ENCODE assay signal across 8 mouse cellular contexts in the genomic region with DNA sequence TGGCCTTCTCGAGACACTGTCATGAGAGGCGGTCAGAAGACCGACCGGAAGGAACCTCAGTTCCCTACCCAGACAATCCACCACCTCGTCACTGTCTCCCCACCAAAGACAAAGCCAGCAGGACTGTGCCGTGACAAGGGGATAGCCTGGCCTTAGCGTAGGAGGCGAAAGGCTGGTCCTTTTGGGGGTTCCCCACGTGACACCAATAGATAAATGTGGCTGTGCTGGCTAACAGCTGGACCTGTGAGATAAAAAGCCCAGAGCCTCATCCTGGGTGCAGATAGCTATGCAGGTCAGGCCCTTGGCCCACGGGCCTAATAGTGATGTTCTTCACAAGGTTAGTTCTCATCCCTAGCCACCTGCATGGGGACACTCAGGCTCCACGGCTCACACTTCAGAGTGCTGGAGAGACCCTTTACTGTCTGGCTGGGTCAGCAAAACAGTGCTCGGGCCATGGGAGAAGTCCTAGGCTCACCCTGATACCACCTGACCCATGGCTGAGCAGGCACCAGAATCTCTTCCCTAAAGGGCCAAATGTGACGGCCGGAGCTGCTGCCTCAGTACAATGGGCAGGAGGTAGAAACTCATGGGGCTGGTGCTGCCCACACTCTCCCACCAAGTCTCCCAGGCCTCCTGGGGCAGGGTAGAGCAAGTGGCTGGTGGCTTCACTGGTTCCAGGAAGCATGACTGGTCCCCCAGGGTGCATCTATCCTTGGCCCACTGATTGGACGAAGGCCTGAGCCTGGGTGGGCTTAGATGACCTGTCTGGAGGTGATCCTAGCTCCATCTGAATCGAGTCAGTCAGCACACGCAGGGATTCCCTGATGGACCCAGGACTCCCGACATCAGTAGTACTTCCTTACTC. TPM values are rescaled to one million over a fixed set of nuclear protein-coding genes. Genes with fewer than 3 reads are reported as not detected.
A peak's percentile ranks its signal among the peaks of the same experiment; 100 is the strongest.
DNase-seq lines count a peak whose midpoint lies in the region; ATAC-seq lines count a peak whose summit lies in the region.

No protein-coding gene starts in this region.

- DNase-seq in limb, embryonic 10.5 days (ENCODE audit: low spot score) = no peak
- peak; percentile 47 for DNase-seq in liver, embryonic 11.5 days (ENCODE audit: low spot score)
- peak; percentile 52 to 59 for DNase-seq in spleen, postnatal 14 days (ENCODE audit: low spot score in 2 of 2)
- no peak for DNase-seq in left cerebral cortex, adult 8-10 months (ENCODE audit: low spot score in 2 of 2)
- no peak for DNase-seq in embryo, embryonic 10.5 days (ENCODE audit: low spot score)
- no peak for DNase-seq in right cerebral cortex, postnatal 10 days (ENCODE audit: low spot score in 2 of 2)

- no peak overlapping the region for H3K4me2 ChIP-seq in limb, embryonic 12.5 days
- H3K4me2 ChIP-seq in liver, embryonic 11.5 days = peak overlapping the region; percentile 57

- WGBS in limb, embryonic 12.5 days = 85% methylated on average over 18 of the region's 18 CpGs
- 85% methylated on average over 18 of the region's 18 CpGs for WGBS in limb, embryonic 10.5 days
- 54% methylated on average over 18 of the region's 18 CpGs for WGBS in liver, embryonic 11.5 days

- peaks cover 41% of the 10 kb centered on the region for H3K4me1 ChIP-seq in limb, embryonic 12.5 days (replicated peaks)
- H3K4me1 ChIP-seq in limb, embryonic 10.5 days = peaks cover 63% of the 10 kb centered on the region
- H3K4me1 ChIP-seq in liver, embryonic 11.5 days (replicated peaks; ENCODE audit: control insufficient read depth, insufficient read depth, low read length) = peaks cover 65% of the 10 kb centered on the region

- no peaks in the 10 kb centered on the region for H3K36me3 ChIP-seq in limb, embryonic 12.5 days
- peaks cover 11% of the 10 kb centered on the region for H3K36me3 ChIP-seq in limb, embryonic 10.5 days
- peaks cover 6% of the 10 kb centered on the region; the same call in 1 of the 2 replicates for H3K36me3 ChIP-seq in liver, embryonic 11.5 days (ENCODE audit: control insufficient read depth, insufficient read depth, low read length)

- no peak overlapping the region for H3K9ac ChIP-seq in limb, embryonic 12.5 days (replicated peaks)
- H3K9ac ChIP-seq in liver, embryonic 11.5 days (ENCODE audit: low read depth, low read length) = peak overlapping the region; percentile 67

- peak overlapping the region; percentile 80 for H3K27ac ChIP-seq in limb, embryonic 12.5 days
- H3K27ac ChIP-seq in limb, embryonic 10.5 days = no peak overlapping the region; the same call in 1 of the 2 replicates
- peak overlapping the region; percentile 98 for H3K27ac ChIP-seq in liver, embryonic 11.5 days (ENCODE audit: low read depth, low read length)

- no peak for ATAC-seq in limb, embryonic 12.5 days (ENCODE audit: insufficient number of reproducible peaks, insufficient read depth, low FRiP score, low TSS enrichment, low read depth)
- ATAC-seq in erythroblast, adult 5-6 weeks (replicated peaks; ENCODE audit: low FRiP score, poor library complexity, severe bottlenecking) = peak; percentile 75
- peak; percentile 81 for ATAC-seq in liver, embryonic 11.5 days (replicated peaks; ENCODE audit: low FRiP score)

- no peak overlapping the region for H3K4me3 ChIP-seq in limb, embryonic 12.5 days (replicated peaks)
- H3K4me3 ChIP-seq in limb, embryonic 10.5 days = no peak overlapping the region
- peak overlapping the region; percentile 23 for H3K4me3 ChIP-seq in liver, embryonic 11.5 days (ENCODE audit: low read depth, low read length)

- H3K27me3 ChIP-seq in limb, embryonic 12.5 days = no peaks in the 10 kb centered on the region
- no peaks in the 10 kb centered on the region for H3K27me3 ChIP-seq in limb, embryonic 10.5 days (ENCODE audit: low read depth, poor library complexity, severe bottlenecking)
- no peaks in the 10 kb centered on the region for H3K27me3 ChIP-seq in liver, embryonic 11.5 days (replicated peaks; ENCODE audit: control insufficient read depth, insufficient read depth, low read length)

- H3K9me3 ChIP-seq in limb, embryonic 12.5 days = no peaks in the 10 kb centered on the region
- H3K9me3 ChIP-seq in limb, embryonic 10.5 days (replicated peaks) = no peaks in the 10 kb centered on the region
- no peaks in the 10 kb centered on the region for H3K9me3 ChIP-seq in liver, embryonic 11.5 days (ENCODE audit: control insufficient read depth, low read length)

RNA-seq across cellular contexts. Expression of a gene that starts 8.1 kb away (rescaled TPM):
- 13.4 and 18.2 TPM in 2 replicates for polyA plus RNA-seq in limb, embryonic 12.5 days (2016; fragmentation: Nextera tagmentation; extraction: Ambion mirVana)
- 16.8 and 19.3 TPM in 2 replicates for polyA plus RNA-seq in limb, embryonic 10.5 days (2016; fragmentation: Nextera tagmentation; extraction: Ambion mirVana)
- total RNA-seq in erythroblast, adult 5-6 weeks (2015; ENCODE audit: low replicate concordance) = 137 and 171 TPM in 2 replicates
- 151 and 182 TPM in 2 replicates for total RNA-seq in erythroblast, adult 5-6 weeks (2017; ENCODE audit: low replicate concordance)
- polyA plus RNA-seq in liver, embryonic 11.5 days (2014; fragmentation: Nextera tagmentation; extraction: Ambion mirVana) = 58.2 and 61.5 TPM in 2 replicates
- total RNA-seq in left cerebral cortex, adult 8-10 months (2022) = 10 to 100 TPM; 57.0 to 73.5 (median 61.5) TPM

RNA-seq across cellular contexts. Expression of a gene that starts 45.3 kb away (rescaled TPM):
- 0.18 and 0.51 TPM in 2 replicates for polyA plus RNA-seq in limb, embryonic 12.5 days (2016; fragmentation: Nextera tagmentation; extraction: Ambion mirVana)
- polyA plus RNA-seq in limb, embryonic 10.5 days (2016; fragmentation: Nextera tagmentation; extraction: Ambion mirVana) = 0.20 TPM in 1 of 2 replicates, not detected in the other
- total RNA-seq in erythroblast, adult 5-6 weeks (2015; ENCODE audit: low replicate concordance) = not detected in 2 replicates
- total RNA-seq in erythroblast, adult 5-6 weeks (2017; ENCODE audit: low replicate concordance) = not detected in 2 replicates
- polyA plus RNA-seq in liver, embryonic 11.5 days (2014; fragmentation: Nextera tagmentation; extraction: Ambion mirVana) = 0.55 and 0.66 TPM in 2 replicates
- total RNA-seq in left cerebral cortex, adult 8-10 months (2022) = under 1 TPM in 1 of 4 experiments, not detected in 3; 0.53 TPM

RNA-seq across cellular contexts. Expression of a gene that starts 50.1 kb away (rescaled TPM):
- polyA plus RNA-seq in limb, embryonic 12.5 days (2016; fragmentation: Nextera tagmentation; extraction: Ambion mirVana) = 41.7 and 42.3 TPM in 2 replicates
- 55.4 and 60.0 TPM in 2 replicates for polyA plus RNA-seq in limb, embryonic 10.5 days (2016; fragmentation: Nextera tagmentation; extraction: Ambion mirVana)
- total RNA-seq in erythroblast, adult 5-6 weeks (2015; ENCODE audit: low replicate concordance) = 6.1 and 25.0 TPM in 2 replicates
- 20.4 and 45.8 TPM in 2 replicates for total RNA-seq in erythroblast, adult 5-6 weeks (2017; ENCODE audit: low replicate concordance)
- polyA plus RNA-seq in liver, embryonic 11.5 days (2014; fragmentation: Nextera tagmentation; extraction: Ambion mirVana) = 40.2 and 47.4 TPM in 2 replicates
- total RNA-seq in left cerebral cortex, adult 8-10 months (2022) = 10 to 100 TPM; 26.1 to 35.5 (median 27.9) TPM

Comparison
In these comparisons a context has a peak if more than half of its experiments do, and no peak if none do; other contexts are left out.
1. DNase-seq: peak in liver, embryonic 11.5 days (single experiment) and spleen, postnatal 14 days (2 of 2); none in limb, embryonic 10.5 days (single experiment), left cerebral cortex, adult 8-10 months (0 of 2), embryo, embryonic 10.5 days (single experiment) and right cerebral cortex, postnatal 10 days (0 of 2).